Mouse (Mus musculus) fibroblast of lung, adult 2 months (primary cell): ENCODE data around the gene Zfp27.
A peak's percentile ranks its signal among the peaks of the same experiment; 100 is the strongest.

Source experiments
- DNase-seq: peaks from one replicate; pipeline ENCODE4 v3.0.0-alpha.2; 2011; ENCODE audit warnings: low read depth

Gene Zfp27

GRCm38 (mm10) chr7:29905966-29906681 is at the start of gene Zfp27:
Zfp27 (minus strand) TSS chr7:29906572.
- DNase-seq, result peak; percentile 86

- DNase-seq, result peak; percentile 60
Observed at GRCm38 (mm10) chr7:29954731-29955130, 48.4 kb upstream of the Zfp27 start.

- peak; percentile 74 for DNase-seq
Observed at GRCm38 (mm10) chr7:29953513-29954401, 47.4 kb upstream of the Zfp27 start, which contains the start of gene Zfp74. Zfp74 (minus strand) TSS chr7:29954089.

- DNase-seq, result no peak
Observed at GRCm38 (mm10) chr7:29953086-29953485, 46.7 kb upstream of the Zfp27 start.

GRCm38 (mm10) chr7:29944201-29944600 is 37.8 kb upstream of the Zfp27 start:
- DNase-seq, result no peak

- DNase-seq, result no peak
Observed at GRCm38 (mm10) chr7:29943720-29944119, 37.3 kb upstream of the Zfp27 start.

GRCm38 (mm10) chr7:29942740-29943139 is 36.4 kb upstream of the Zfp27 start:
- no peak for DNase-seq

GRCm38 (mm10) chr7:29941027-29941426 is 34.7 kb upstream of the Zfp27 start:
- no peak for DNase-seq

- no peak for DNase-seq
Observed at GRCm38 (mm10) chr7:29938856-29939255, 32.5 kb upstream of the Zfp27 start.

- DNase-seq, result no peak
Observed at GRCm38 (mm10) chr7:29922780-29923179, 16.4 kb upstream of the Zfp27 start.

- no peak for DNase-seq
Observed at GRCm38 (mm10) chr7:29921439-29922093, 15.2 kb upstream of the Zfp27 start.

- no peak for DNase-seq
Observed at GRCm38 (mm10) chr7:29918062-29918453, 11.7 kb upstream of the Zfp27 start.

GRCm38 (mm10) chr7:29917371-29918061 is 11.1 kb upstream of the Zfp27 start:
- no peak for DNase-seq

GRCm38 (mm10) chr7:29912172-29912571 is 5.8 kb upstream of the Zfp27 start:
- no peak for DNase-seq

GRCm38 (mm10) chr7:29910252-29910651 is 3.9 kb upstream of the Zfp27 start:
- DNase-seq, result no peak

GRCm38 (mm10) chr7:29908130-29908950 is 2.0 kb upstream of the Zfp27 start, which contains the start of gene Zfp383:
Zfp383 (plus strand) TSS chr7:29908223.
- DNase-seq, result peak; percentile 76

GRCm38 (mm10) chr7:29907206-29907605 is 834 bp upstream of the Zfp27 start:
- DNase-seq, result no peak

- DNase-seq, result no peak
Observed at GRCm38 (mm10) chr7:29906682-29907058, 298 bp upstream of the Zfp27 start.

- no peak for DNase-seq
Observed at GRCm38 (mm10) chr7:29904101-29904500, 2.3 kb downstream of the Zfp27 start.

GRCm38 (mm10) chr7:29898351-29898750 is 8.0 kb downstream of the Zfp27 start:
- no peak for DNase-seq

- DNase-seq, result no peak
Observed at GRCm38 (mm10) chr7:29892756-29893155, 13.6 kb downstream of the Zfp27 start.
